Mouse (Mus musculus): Measurements from ENCODE around the gene Adig.

GRCm38 (mm10) chr2:158539433-158540305 lies 37.3 kb downstream of the Adig start:
- no peak for TF ChIP-seq POLR2A (IDR thresholded peaks at IDR 0.05; ENCODE audit: insufficient read depth, low read depth, low read length)
- no peak for TF ChIP-seq CTCF (IDR thresholded peaks at IDR 0.05)

Data from heart, adult 2 months (tissue).